Mouse (Mus musculus) heart, adult 18-20 months (tissue): ENCODE data around the gene Foxc2. TPM values are rescaled to one million over a fixed set of nuclear protein-coding genes. Genes with fewer than 3 reads are reported as not detected.

Source experiments
- DNase-seq, 2 experiments: peaks; one replicate each; pipeline ENCODE4 v3.0.0; 2021 to 2022; ENCODE audit warnings: mixed read lengths in 1 of 2
- microRNA-seq, 2 experiments: library from miRNA; unstranded; fragments of <30 nt; microRNA quantifications; one replicate each; pipeline ENCODE4 v1.2.0; 2022
- total RNA-seq, 2 experiments: library from RNA; stranded (reverse); gene quantifications; 2 replicates each; pipeline ENCODE4 v1.2.3; 2021

Gene Foxc2
- total RNA-seq, 2 experiments from 2014 or later = 1.7 to 1.9 TPM

GRCm38 (mm10) chr8:121148573-121149083 lies 32.7 kb downstream of the Foxc2 start:
- no peak for DNase-seq

- DNase-seq = peak; percentile 82 to 85
Observed at GRCm38 (mm10) chr8:121152394-121152793, 36.4 kb downstream of the Foxc2 start.

DNA sequence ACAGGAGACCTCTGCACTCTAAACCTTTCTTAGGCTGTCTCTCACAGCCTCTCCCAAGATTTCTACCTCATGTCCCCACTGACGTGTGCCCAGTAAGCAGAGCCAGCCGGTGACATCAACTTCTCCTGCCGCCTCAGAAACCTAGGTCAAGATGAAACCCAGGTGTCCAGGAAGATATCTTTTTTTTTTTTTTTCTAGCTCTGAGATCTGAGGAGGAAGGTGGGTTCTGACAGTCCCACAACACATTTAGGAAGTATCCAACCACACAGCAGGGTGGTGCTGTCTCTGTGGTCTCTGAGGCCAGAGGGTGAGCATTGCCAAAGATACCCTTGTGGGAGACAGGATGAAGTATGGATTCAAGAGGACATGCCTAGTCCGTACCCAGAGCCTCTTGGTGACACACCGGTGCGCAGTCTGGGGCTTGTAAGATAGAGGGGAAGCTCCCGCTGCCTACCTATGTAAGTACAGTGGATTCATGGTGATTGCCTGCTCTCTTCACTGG lies 41.1 kb downstream of the Foxc2 start:
- DNase-seq = no peak

GRCm38 (mm10) chr8:121158812-121159211 lies 42.8 kb downstream of the Foxc2 start:
- no peak for DNase-seq

- no peak for DNase-seq
Observed at GRCm38 (mm10) chr8:121161437-121161836, 45.5 kb downstream of the Foxc2 start.

DNA sequence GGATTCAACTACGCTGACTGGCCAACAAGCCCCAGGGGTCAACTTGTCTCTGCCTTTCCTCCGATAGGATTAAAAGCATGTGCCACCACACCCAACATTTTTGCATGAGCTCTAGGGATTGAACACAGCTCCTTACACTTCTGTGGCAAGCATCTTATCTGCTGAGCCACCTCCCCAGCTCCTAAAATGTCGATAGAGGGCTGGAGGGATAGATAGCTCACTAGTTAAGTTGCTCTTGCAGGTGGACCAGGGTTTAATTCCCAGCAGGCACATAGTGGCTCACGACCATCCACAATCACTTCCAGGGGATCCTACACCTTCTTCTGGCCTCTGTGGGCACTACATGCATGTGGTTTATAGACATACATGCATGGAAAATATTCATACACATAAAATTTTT lies 46.4 kb downstream of the Foxc2 start:
- no peak for DNase-seq

GRCm38 (mm10) chr8:121162906-121163695 lies 47.1 kb downstream of the Foxc2 start:
- no peak for DNase-seq

GRCm38 (mm10) chr8:121164017-121164469 lies 48.1 kb downstream of the Foxc2 start:
- peak in 1 of 2 experiments; percentile 44 for DNase-seq

GRCm38 (mm10) chr8:121168033-121168432 lies 52.1 kb downstream of the Foxc2 start:
- DNase-seq = no peak

Small RNAs within 50 kb of the gene (microRNA-seq; reads per million reads assigned to microRNA genes)
- gene Gm27530 = 0 reads per million in 2 experiments

Other genes starting within 250 kb of the Foxc2 start
- under 1 TPM; 0.15 to 0.31 TPM for gene Foxf1, start 31.8 kb upstream of the Foxc2 start, total RNA-seq
- 10 to 100 TPM; 12.7 to 13.0 TPM for gene Mthfsd, start 7.8 kb upstream of the Foxc2 start, total RNA-seq
- gene Foxl1, start 11.8 kb downstream of the Foxc2 start, total RNA-seq = under 1 TPM; 0.10 to 0.18 TPM